In genomic region chr4:81351368-81351767, GRCm38 (mm10) we compare ENCODE assay signal across 20 mouse cellular contexts.
DNase-seq lines count a peak whose midpoint lies in the region; ATAC-seq lines count a peak whose summit lies in the region.
"Had no signal": no experiment of that assay in that cellular context is flagged by ENCODE, and none has a peak within 500 bp of the region (broad histone marks: within the 10 kb centered on the region; RNA-seq: fewer than 3 reads in every experiment).

No protein-coding gene starts in this region.

- ATAC-seq in forebrain, embryonic 14.5 days, result peak; percentile 88
- no peak; the same call in 1 of the 2 replicates for ATAC-seq in forebrain, embryonic 11.5 days (replicated peaks; ENCODE audit: low FRiP score)
- peak; percentile 64; the same call in 1 of the 2 replicates for ATAC-seq in midbrain, embryonic 11.5 days (ENCODE audit: low FRiP score)
- ATAC-seq in midbrain, embryonic 15.5 days (replicated peaks), result peak; percentile 69
- ATAC-seq: activated CD4-positive, CD25-positive, alpha-beta regulatory T cell, adult 4 months; inflammation-experienced regulatory T-cells, adult 6 months; intestine, postnatal 0 days; Patski had no signal

- no peak overlapping the region for H3K9ac ChIP-seq in forebrain, embryonic 14.5 days (ENCODE audit: low read length)
- no peak overlapping the region for H3K9ac ChIP-seq in forebrain, embryonic 11.5 days (ENCODE audit: low read length)
- H3K9ac ChIP-seq in midbrain, embryonic 11.5 days (ENCODE audit: low read length), result no peak overlapping the region
- no peak overlapping the region for H3K9ac ChIP-seq in midbrain, embryonic 15.5 days
- H3K9ac ChIP-seq: heart, embryonic 12.5 days; hindbrain, embryonic 15.5 days had no signal

- H3K4me2 ChIP-seq in forebrain, embryonic 14.5 days (ENCODE audit: low read length), result no peak overlapping the region
- H3K4me2 ChIP-seq in forebrain, embryonic 11.5 days (ENCODE audit: low read depth, low read length, severe bottlenecking), result no peak overlapping the region
- H3K4me2 ChIP-seq in midbrain, embryonic 11.5 days, result no peak overlapping the region
- no peak overlapping the region for H3K4me2 ChIP-seq in midbrain, embryonic 15.5 days
- H3K4me2 ChIP-seq: heart, embryonic 12.5 days; hindbrain, embryonic 15.5 days had no signal

- H3K36me3 ChIP-seq in forebrain, embryonic 14.5 days (ENCODE audit: control insufficient read depth, insufficient read depth, low read length), result peaks cover 21% of the 10 kb centered on the region
- no peaks in the 10 kb centered on the region; the same call in 1 of the 2 replicates for H3K36me3 ChIP-seq in forebrain, embryonic 11.5 days (ENCODE audit: control insufficient read depth, insufficient read depth, low read length)
- H3K36me3 ChIP-seq in midbrain, embryonic 11.5 days (ENCODE audit: control insufficient read depth, insufficient read depth, low read length), result peaks cover 5% of the 10 kb centered on the region
- H3K36me3 ChIP-seq in midbrain, embryonic 10.5 days, result peaks cover 52% of the 10 kb centered on the region
- no peaks in the 10 kb centered on the region for H3K36me3 ChIP-seq in midbrain, embryonic 15.5 days (replicated peaks)

- H3K27ac ChIP-seq in forebrain, embryonic 14.5 days (ENCODE audit: low read depth, low read length), result no peak overlapping the region
- H3K27ac ChIP-seq in forebrain, embryonic 11.5 days (ENCODE audit: low read depth, low read length), result no peak overlapping the region
- no peak overlapping the region for H3K27ac ChIP-seq in midbrain, embryonic 11.5 days (ENCODE audit: low read depth, low read length)
- H3K27ac ChIP-seq in midbrain, embryonic 10.5 days (replicated peaks), result no peak overlapping the region
- no peak overlapping the region for H3K27ac ChIP-seq in midbrain, embryonic 15.5 days
- H3K27ac ChIP-seq: embryonic facial prominence, embryonic 10.5 days; hindbrain, embryonic 15.5 days had no signal

- no peak overlapping the region for H3K4me3 ChIP-seq in forebrain, embryonic 14.5 days (ENCODE audit: low read depth, low read length)
- no peak overlapping the region for H3K4me3 ChIP-seq in forebrain, embryonic 11.5 days (ENCODE audit: low read depth, low read length)
- no peak overlapping the region for H3K4me3 ChIP-seq in midbrain, embryonic 11.5 days (ENCODE audit: low read depth, low read length)
- H3K4me3 ChIP-seq in midbrain, embryonic 10.5 days, result no peak overlapping the region
- no peak overlapping the region for H3K4me3 ChIP-seq in midbrain, embryonic 15.5 days
- H3K4me3 ChIP-seq: embryonic facial prominence, embryonic 10.5 days; heart, embryonic 12.5 days; hindbrain, embryonic 15.5 days had no signal

- 31% methylated on average over 3 of the region's 3 CpGs for WGBS in forebrain, embryonic 14.5 days
- 69% methylated on average over 3 of the region's 3 CpGs for whole genome bisulfite sequencing in forebrain, embryonic 11.5 days
- 70% methylated on average over 3 of the region's 3 CpGs for WGBS in midbrain, embryonic 11.5 days
- WGBS in midbrain, embryonic 10.5 days, result 84% methylated on average over 3 of the region's 3 CpGs
- 32% methylated on average over 3 of the region's 3 CpGs for whole genome bisulfite sequencing in midbrain, embryonic 15.5 days

- H3K4me1 ChIP-seq in forebrain, embryonic 14.5 days (ENCODE audit: control insufficient read depth, insufficient read depth, low read length), result no peaks in the 10 kb centered on the region
- H3K4me1 ChIP-seq in forebrain, embryonic 11.5 days (replicated peaks; ENCODE audit: control insufficient read depth, insufficient read depth, low read length), result no peaks in the 10 kb centered on the region
- H3K4me1 ChIP-seq in midbrain, embryonic 11.5 days (ENCODE audit: control insufficient read depth, insufficient read depth, low read length), result no peaks in the 10 kb centered on the region
- no peaks in the 10 kb centered on the region for H3K4me1 ChIP-seq in midbrain, embryonic 10.5 days
- H3K4me1 ChIP-seq in midbrain, embryonic 15.5 days, result no peaks in the 10 kb centered on the region
- H3K4me1 ChIP-seq: embryonic facial prominence, embryonic 10.5 days; heart, embryonic 12.5 days; hindbrain, embryonic 15.5 days had no signal

- H3K27me3 ChIP-seq in forebrain, embryonic 14.5 days (replicated peaks; ENCODE audit: control insufficient read depth, insufficient read depth, low read length), result no peaks in the 10 kb centered on the region
- no peaks in the 10 kb centered on the region for H3K27me3 ChIP-seq in forebrain, embryonic 11.5 days (ENCODE audit: control insufficient read depth, insufficient read depth, low read length)
- H3K27me3 ChIP-seq in midbrain, embryonic 11.5 days (ENCODE audit: control insufficient read depth, insufficient read depth, low read length), result no peaks in the 10 kb centered on the region
- no peaks in the 10 kb centered on the region for H3K27me3 ChIP-seq in midbrain, embryonic 10.5 days (ENCODE audit: low read depth, poor library complexity, severe bottlenecking)
- H3K27me3 ChIP-seq in midbrain, embryonic 15.5 days (replicated peaks), result no peaks in the 10 kb centered on the region
- H3K27me3 ChIP-seq: CH12.LX; heart, embryonic 12.5 days; hindbrain, embryonic 15.5 days; Patski had no signal

- DNase-seq in forebrain, embryonic 14.5 days (ENCODE audit: low spot score), result peak; percentile 44
- no peak for DNase-seq in forebrain, embryonic 11.5 days (ENCODE audit: low spot score)
- DNase-seq in midbrain, embryonic 11.5 days (ENCODE audit: low spot score, missing footprints), result peak; percentile 62
- DNase-seq in midbrain, embryonic 10.5 days (ENCODE audit: low spot score), result no peak
- DNase-seq in retina, embryonic 14.5 days (ENCODE audit: low spot score), result peak; percentile 39
- DNase-seq in retina, postnatal 1 day, result no peak
- no peak for DNase-seq in urinary bladder, postnatal 25 days (ENCODE audit: low spot score)
- DNase-seq: adrenal gland, postnatal 14 days; cerebellum, adult 18-20 months; cerebellum, postnatal 10 days; gastrocnemius, postnatal 25 days had no signal

- H3K9me3 ChIP-seq in forebrain, embryonic 14.5 days (replicated peaks; ENCODE audit: control insufficient read depth, low read length), result no peaks in the 10 kb centered on the region
- no peaks in the 10 kb centered on the region for H3K9me3 ChIP-seq in forebrain, embryonic 11.5 days (ENCODE audit: control insufficient read depth, low read length)
- no peaks in the 10 kb centered on the region for H3K9me3 ChIP-seq in midbrain, embryonic 11.5 days (ENCODE audit: control insufficient read depth, low read length)
- no peaks in the 10 kb centered on the region for H3K9me3 ChIP-seq in midbrain, embryonic 10.5 days (replicated peaks)
- H3K9me3 ChIP-seq in midbrain, embryonic 15.5 days, result no peaks in the 10 kb centered on the region
- H3K9me3 ChIP-seq: embryonic facial prominence, embryonic 10.5 days; heart, embryonic 12.5 days; hindbrain, embryonic 15.5 days had no signal

Comparison
In these comparisons a context has a peak if more than half of its experiments do, and no peak if none do; other contexts are left out.
1. DNase-seq: peak in forebrain, embryonic 14.5 days (single experiment), midbrain, embryonic 11.5 days (single experiment) and retina, embryonic 14.5 days (single experiment); none in forebrain, embryonic 11.5 days (single experiment), midbrain, embryonic 10.5 days (single experiment), retina, postnatal 1 day (single experiment) and urinary bladder, postnatal 25 days (single experiment).